Mouse (Mus musculus): Measurements from ENCODE around the gene Vmn2r14. TPM values are rescaled to one million over a fixed set of nuclear protein-coding genes. Genes with fewer than 3 reads are reported as not detected.
"Not testable (repeated sequence)": the region's sequence is repeated elsewhere in the genome, so short reads cannot be mapped to it uniquely, and the experiment has no call there.

The Vmn2r14 gene
- not detected in 2 replicates for polyA plus RNA-seq (2016; fragmentation: Nextera tagmentation; extraction: Ambion mirVana)

DNA sequence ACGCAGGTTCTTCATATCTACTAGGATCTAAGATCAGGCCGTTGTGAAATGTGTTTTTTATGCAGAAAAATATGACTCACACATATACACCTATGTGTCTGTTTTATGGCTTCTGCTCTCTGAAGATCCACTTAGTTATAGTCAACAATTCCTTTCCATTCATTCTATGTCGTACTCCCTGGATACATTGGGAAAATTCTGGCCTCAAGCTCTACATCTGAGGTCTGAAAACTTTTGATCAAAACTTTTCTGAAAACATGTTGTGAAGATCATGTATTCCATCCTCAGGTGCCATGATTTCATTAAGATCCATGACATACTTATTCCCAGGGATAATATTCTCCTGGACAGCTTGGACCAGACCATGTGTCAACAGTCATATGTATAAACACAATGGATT, at the start of gene Vmn2r14:
Vmn2r14 (minus strand) TSS at position 101 of the 400 bp plus-strand sequence.
- no peaks in the 10 kb centered on the region for H3K27me3 ChIP-seq (ENCODE audit: insufficient read depth, poor library complexity, severe bottlenecking)
- H3K27ac ChIP-seq = no peak within 1 kb of the TSS
- no peaks in the 10 kb centered on the region for H3K36me3 ChIP-seq
- DNase-seq (ENCODE audit: low spot score) = no peak
- H3K4me1 ChIP-seq = no peaks in the 10 kb centered on the region
- H3K9me3 ChIP-seq = no peaks in the 10 kb centered on the region
- no peak within 1 kb of the TSS for H3K4me3 ChIP-seq
- 66% methylated on average over 3 of the region's 3 CpGs for WGBS

DNA sequence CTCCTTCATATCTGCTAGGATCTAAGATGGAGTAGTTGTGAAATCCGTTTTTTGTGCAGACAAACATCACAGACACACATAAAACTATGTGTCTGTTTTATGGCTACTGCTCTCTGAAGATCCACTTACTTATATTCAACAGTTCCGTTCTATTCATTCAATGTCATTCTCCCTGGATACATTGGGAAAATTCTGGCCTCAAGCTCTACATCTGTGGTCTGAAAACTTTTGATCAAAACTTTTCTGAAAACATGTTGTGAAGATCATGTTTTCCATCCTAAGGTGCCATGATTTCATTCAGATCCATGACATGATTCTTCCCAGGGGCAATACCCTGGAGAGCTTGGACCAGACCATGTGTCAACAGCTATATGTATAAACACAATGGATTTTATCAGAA, 32.4 kb downstream of the Vmn2r14 start, which contains the start of gene Vmn2r13:
Vmn2r13 (minus strand) TSS at position 101 of the 400 bp plus-strand sequence.
- not testable (repeated sequence) for H3K4me1 ChIP-seq; H3K4me3 ChIP-seq; H3K27ac ChIP-seq; DNase-seq (ENCODE audit: low spot score); H3K27me3 ChIP-seq (ENCODE audit: insufficient read depth, poor library complexity, severe bottlenecking); H3K36me3 ChIP-seq; H3K9me3 ChIP-seq
- 50% methylated on average over 2 of the region's 2 CpGs for WGBS

DNA sequence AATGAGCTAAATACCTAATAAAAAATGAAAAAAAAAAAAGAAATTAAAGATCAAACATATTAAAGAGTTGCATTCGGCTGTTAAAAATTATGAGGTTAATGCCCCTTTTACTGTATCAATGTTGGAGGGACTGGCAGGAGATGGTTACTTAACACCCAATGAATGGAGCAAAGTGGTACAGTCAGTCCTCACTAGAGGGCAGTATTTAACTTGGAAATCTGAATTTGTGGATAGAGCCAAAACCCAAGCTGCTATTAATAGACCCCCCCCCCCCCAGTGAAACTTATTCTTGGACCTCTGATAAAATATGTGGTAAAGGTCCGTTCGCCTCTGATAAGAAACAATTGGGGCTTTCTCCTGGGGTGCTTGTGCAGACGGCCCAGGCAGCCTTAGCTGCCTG, 57.7 kb downstream of the Vmn2r14 start:
- WGBS = 69% methylated on average over 4 of the region's 4 CpGs
- H3K9me3 ChIP-seq; H3K27ac ChIP-seq; H3K27me3 ChIP-seq (ENCODE audit: insufficient read depth, poor library complexity, severe bottlenecking); H3K36me3 ChIP-seq; H3K4me3 ChIP-seq; H3K4me1 ChIP-seq; DNase-seq (ENCODE audit: low spot score): not testable (repeated sequence)

Other genes with a start within 250 kb of the Vmn2r14 start
- not detected in 2 replicates for gene Vmn2r10, start 218.2 kb downstream of the Vmn2r14 start, polyA plus RNA-seq (2016; fragmentation: Nextera tagmentation; extraction: Ambion mirVana)
- not detected in 2 replicates for gene Vmn2r11, start 165.1 kb downstream of the Vmn2r14 start, polyA plus RNA-seq (2016; fragmentation: Nextera tagmentation; extraction: Ambion mirVana)
- gene Vmn2r12, start 126.8 kb downstream of the Vmn2r14 start, polyA plus RNA-seq (2016; fragmentation: Nextera tagmentation; extraction: Ambion mirVana) = not detected in 2 replicates
- not detected in 2 replicates for gene Vmn2r13, start 32.5 kb downstream of the Vmn2r14 start, polyA plus RNA-seq (2016; fragmentation: Nextera tagmentation; extraction: Ambion mirVana)
- not detected in 2 replicates for gene Vmn2r15, start 72.9 kb upstream of the Vmn2r14 start, polyA plus RNA-seq (2016; fragmentation: Nextera tagmentation; extraction: Ambion mirVana)
- not detected in 2 replicates for gene Vmn2r16, start 105.5 kb upstream of the Vmn2r14 start, polyA plus RNA-seq (2016; fragmentation: Nextera tagmentation; extraction: Ambion mirVana)
- not detected in 2 replicates for gene Vmn2r17, start 195.0 kb upstream of the Vmn2r14 start, polyA plus RNA-seq (2016; fragmentation: Nextera tagmentation; extraction: Ambion mirVana)

Data from heart, embryonic 10.5 days (tissue).